9 mouse cellular contexts compared by ENCODE assay signal in the genomic region with DNA sequence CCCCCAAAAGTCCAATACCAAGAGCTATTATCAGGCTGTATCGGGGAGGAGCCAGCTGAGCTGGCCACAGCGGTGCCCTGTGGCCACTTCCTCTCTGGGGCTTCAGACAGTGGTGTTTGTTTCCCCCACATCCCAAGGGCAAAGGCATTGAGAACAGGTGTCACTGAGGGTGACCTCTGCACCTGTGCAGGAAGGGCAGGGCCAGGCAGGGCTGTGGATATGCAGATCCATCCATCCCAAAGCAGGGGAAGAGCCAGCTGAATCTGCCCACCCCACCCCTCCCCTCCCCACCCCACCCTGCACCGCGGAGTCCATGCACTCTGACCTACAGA. TPM values are rescaled to one million over a fixed set of nuclear protein-coding genes. Genes with fewer than 3 reads are reported as not detected.
A peak's percentile ranks its signal among the peaks of the same experiment; 100 is the strongest.
DNase-seq lines count a peak whose midpoint lies in the region; ATAC-seq and TF ChIP-seq lines count a peak whose summit lies in the region.
"Had no signal": no experiment of that assay in that cellular context is flagged by ENCODE, and none has a peak within 500 bp of the region (broad histone marks: within the 10 kb centered on the region; RNA-seq: fewer than 3 reads in every experiment).

No protein-coding gene starts in this region.

- no peak overlapping the region for H3K9ac ChIP-seq in kidney, embryonic 15.5 days
- peak overlapping the region; percentile 29; the same call in 1 of the 2 replicates for H3K9ac ChIP-seq in CH12.LX (ENCODE audit: insufficient read depth, low read depth)
- H3K9ac ChIP-seq in liver, embryonic 14.5 days (replicated peaks): no peak overlapping the region

- TF ChIP-seq RAD21 in CH12.LX (IDR thresholded peaks at IDR 0.05; ENCODE audit: low read depth, low read length): no peak; the same call in 1 of the 2 replicates

- H3K27ac ChIP-seq in kidney, embryonic 15.5 days: peak overlapping the region; percentile 71
- H3K27ac ChIP-seq in CH12.LX (ENCODE audit: insufficient read depth, low read depth): peak overlapping the region; percentile 99
- H3K27ac ChIP-seq in brown adipose tissue, adult 24 weeks (replicated peaks; ENCODE audit: low read depth, low read length): peak overlapping the region; percentile 53; the same call in 1 of the 2 replicates
- peak overlapping the region; percentile 18; the same call in 1 of the 2 replicates for H3K27ac ChIP-seq in liver, embryonic 14.5 days

- TF ChIP-seq CTCF in CH12.LX (conservative IDR thresholded peaks at IDR 0.05 in 1 of 2, IDR thresholded peaks at IDR 0.05 in 1 of 2; ENCODE audit: low read depth in 2 of 2, low read length in 2 of 2): no peak
- no peak for TF ChIP-seq CTCF in liver, embryonic 14.5 days (IDR thresholded peaks at IDR 0.05; ENCODE audit: low read depth)

- in situ Hi-C loops in CH12.LX (cut with MboI; ENCODE audit: low pct_ligation_motif_present, low pct_unique_long_range_greater_than_20kb, low sequenced_read_pairs): loop anchor here (5.0 kb wide), 1 partner anchor 69 kb away; no protein-coding TSS in a partner anchor

- DNase-seq in kidney, adult 11 months: no peak
- peak; percentile 80 for DNase-seq in CH12.LX (ENCODE audit: extremely low read depth)
- DNase-seq in liver, embryonic 14.5 days (ENCODE audit: low read depth in 3 of 3, low spot score in 3 of 3): no peak
- DNase-seq in cerebellum, adult 8-10 months: no peak
- DNase-seq in adrenal gland, postnatal 10 days: no peak
- no peak for DNase-seq in spleen, postnatal 14 days (ENCODE audit: low spot score in 2 of 2)
- DNase-seq: kidney, adult 9 months had no signal

- peak; percentile 87 for TF ChIP-seq EP300 in CH12.LX (IDR thresholded peaks at IDR 0.05; ENCODE audit: low read length)
- TF ChIP-seq EP300 in liver, embryonic 14.5 days (IDR thresholded peaks at IDR 0.05; ENCODE audit: low read depth): no peak

- no peak for TF ChIP-seq POLR2A in CH12.LX (IDR thresholded peaks at IDR 0.05; ENCODE audit: low read depth, low read length)

- H3K36me3 ChIP-seq in kidney, embryonic 15.5 days: peaks cover 18% of the 10 kb centered on the region
- peaks cover 16 to 43% of the 10 kb centered on the region in 2 experiments for H3K36me3 ChIP-seq in CH12.LX (replicated peaks in 1 of 2; ENCODE audit: control insufficient read depth in 1 of 2, insufficient read depth in 1 of 2, low read length in 1 of 2)
- no peaks in the 10 kb centered on the region; the same call in 1 of the 2 replicates for H3K36me3 ChIP-seq in liver, embryonic 14.5 days (replicated peaks; ENCODE audit: control insufficient read depth, insufficient read depth, low read depth)

- 0 out of 2 replicates have a peak overlapping the region, but pooled peaks have one; percentile 6 for H3K4me2 ChIP-seq in kidney, embryonic 15.5 days
- peak overlapping the region; percentile 82 for H3K4me2 ChIP-seq in CH12.LX (ENCODE audit: insufficient read depth, low read depth, poor library complexity, severe bottlenecking)
- no peak overlapping the region for H3K4me2 ChIP-seq in liver, embryonic 14.5 days (ENCODE audit: low read depth)

- dilution Hi-C loops in CH12.LX (cut with MboI; ENCODE audit: extremely low pct_ligation_motif_present, extremely low pct_unique_long_range_greater_than_20kb, low sequenced_read_pairs): no loop called here

- WGBS in kidney, embryonic 15.5 days: 32% methylated on average over 4 of the region's 4 CpGs
- 26% methylated on average over 4 of the region's 4 CpGs for WGBS in liver, embryonic 14.5 days (ENCODE audit: insufficient replicate concordance)

- H3K9me3 ChIP-seq in kidney, embryonic 15.5 days (replicated peaks): 0 out of 2 replicates have a peak, but pooled peaks cover 3% of the 10 kb centered on the region
- peaks cover 7% of the 10 kb centered on the region for H3K9me3 ChIP-seq in CH12.LX (replicated peaks; ENCODE audit: low read length)
- no peaks in the 10 kb centered on the region for H3K9me3 ChIP-seq in liver, embryonic 14.5 days (ENCODE audit: control insufficient read depth, low read length)

- peaks cover 58% of the 10 kb centered on the region for H3K4me1 ChIP-seq in kidney, embryonic 15.5 days
- H3K4me1 ChIP-seq in CH12.LX (ENCODE audit: control insufficient read depth in 1 of 2, insufficient read depth in 2 of 2): peaks cover 29 to 95% of the 10 kb centered on the region in 2 experiments
- peaks cover 67% of the 10 kb centered on the region for H3K4me1 ChIP-seq in brown adipose tissue, adult 24 weeks (ENCODE audit: control insufficient read depth, insufficient read depth, insufficient read length, low read length)
- H3K4me1 ChIP-seq in liver, embryonic 14.5 days (replicated peaks; ENCODE audit: control insufficient read depth in 2 of 2, insufficient read depth in 2 of 2, low read length in 1 of 2): peaks cover 2 to 26% of the 10 kb centered on the region in 2 experiments; a peak in 3 of 4 replicates

- H3K27me3 ChIP-seq in kidney, embryonic 15.5 days: no peaks in the 10 kb centered on the region
- no peaks in the 10 kb centered on the region for H3K27me3 ChIP-seq in CH12.LX (replicated peaks)
- no peaks in the 10 kb centered on the region for H3K27me3 ChIP-seq in liver, embryonic 14.5 days (ENCODE audit: control insufficient read depth, insufficient read depth, low read length)

- ATAC-seq in kidney, embryonic 15.5 days (replicated peaks; ENCODE audit: low FRiP score): peak; percentile 27; the same call in 1 of the 2 replicates
- ATAC-seq in liver, embryonic 14.5 days (ENCODE audit: insufficient read depth): peak; percentile 24; the same call in 1 of the 2 replicates

- no peak overlapping the region for H3K4me3 ChIP-seq in kidney, embryonic 15.5 days (replicated peaks)
- peak overlapping the region in 2 of 3 experiments; percentile 10 to 16 for H3K4me3 ChIP-seq in CH12.LX (replicated peaks in 1 of 3; ENCODE audit: low read depth in 2 of 3, low read length in 2 of 3, poor library complexity in 1 of 3)
- no peak overlapping the region for H3K4me3 ChIP-seq in brown adipose tissue, adult 24 weeks (ENCODE audit: insufficient read depth, low read depth, low read length)
- no peak overlapping the region for H3K4me3 ChIP-seq in liver, embryonic 14.5 days (ENCODE audit: insufficient read depth in 1 of 2, low read depth in 2 of 2, low read length in 2 of 2)

- H3K79me2 ChIP-seq in CH12.LX (replicated peaks; ENCODE audit: control insufficient read depth, extremely low read depth, insufficient read depth, poor library complexity, severe bottlenecking): peaks cover 44% of the 10 kb centered on the region

TF ChIP-seq in CH12.LX, 34 proteins besides CTCF, POLR2A, EP300 and RAD21 (continues in another document):
- TF ChIP-seq TBP (conservative IDR thresholded peaks at IDR 0.05; ENCODE audit: low read depth, low read length) (no peak), MAX (IDR thresholded peaks at IDR 0.05; ENCODE audit: low read length) (peak; percentile 22; the same call in 1 of the 2 replicates), UBTF (IDR thresholded peaks at IDR 0.05; ENCODE audit: low read depth, low read length) (no peak), HCFC1 (IDR thresholded peaks at IDR 0.05; ENCODE audit: low read depth, low read length) (no peak; the same call in 1 of the 2 replicates), BHLHE40 (IDR thresholded peaks at IDR 0.05; ENCODE audit: low read depth, low read length) (peak; percentile 61), KAT2A (IDR thresholded peaks at IDR 0.05; ENCODE audit: insufficient replicate concordance, low read length) (0 out of 2 replicates have a peak, but pooled peaks have one; percentile 20), ZC3H11A (IDR thresholded peaks at IDR 0.05; ENCODE audit: low read depth, low read length) (no peak), MYC (IDR thresholded peaks at IDR 0.05; ENCODE audit: low read depth, low read length) (0 out of 2 replicates have a peak, but pooled peaks have one; percentile 49), ETS1 (conservative IDR thresholded peaks at IDR 0.05; ENCODE audit: low read depth, low read length) (peak; percentile 87), ZKSCAN1 (IDR thresholded peaks at IDR 0.05; ENCODE audit: borderline replicate concordance, low read depth, low read length) (no peak), PAX5 (IDR thresholded peaks at IDR 0.05; ENCODE audit: low read length) (no peak), ELF1 (IDR thresholded peaks at IDR 0.05; ENCODE audit: low read depth, low read length) (peak; percentile 60), MAZ (IDR thresholded peaks at IDR 0.05; ENCODE audit: low read depth, low read length) (peak; percentile 81; the same call in 1 of the 2 replicates), SMC3 (IDR thresholded peaks at IDR 0.05; ENCODE audit: low read depth, low read length) (no peak), NELFE (IDR thresholded peaks at IDR 0.05; ENCODE audit: low read depth, low read length) (no peak), JUN (IDR thresholded peaks at IDR 0.05; ENCODE audit: insufficient read depth, low read depth, low read length) (no peak), JUND (conservative IDR thresholded peaks at IDR 0.05; ENCODE audit: low read depth, low read length) (no peak), ZMIZ1 (IDR thresholded peaks at IDR 0.05; ENCODE audit: low read depth, low read length) (0 out of 2 replicates have a peak, but pooled peaks have one; percentile 32), IRF4 (IDR thresholded peaks at IDR 0.05; ENCODE audit: low read depth, low read length) (peak; percentile 78), USF2 (conservative IDR thresholded peaks at IDR 0.05; ENCODE audit: low read depth, low read length) (no peak), MAFK (IDR thresholded peaks at IDR 0.05; ENCODE audit: insufficient replicate concordance, low read length) (peak; percentile 68; the same call in 1 of the 2 replicates), RCOR1 (conservative IDR thresholded peaks at IDR 0.05; ENCODE audit: low read depth, low read length) (0 out of 2 replicates have a peak, but pooled peaks have one; percentile 26), ZNF384 (IDR thresholded peaks at IDR 0.05; ENCODE audit: low read depth, low read length) (no peak), GABPA (IDR thresholded peaks at IDR 0.05; ENCODE audit: insufficient replicate concordance, low read depth, low read length) (no peak), MEF2A (IDR thresholded peaks at IDR 0.05; ENCODE audit: borderline replicate concordance, low read depth, low read length) (peak; percentile 75; the same call in 1 of the 2 replicates), TCF12 (IDR thresholded peaks at IDR 0.05; ENCODE audit: low read depth, low read length) (peak; percentile 99)

RNA-seq across cellular contexts. Expression of a gene that starts 59.1 kb away (rescaled TPM):
- polyA plus RNA-seq in kidney, embryonic 15.5 days (2015; fragmentation: Nextera tagmentation; extraction: Ambion mirVana): 14.7 and 16.9 TPM in 2 replicates
- total RNA-seq in CH12.LX (2012; rRNA removed) (9.9 and 10.1 TPM in 2 replicates), CH12.LX (2014; rRNA removed) (3.3 and 4.1 TPM in 2 replicates)
- 14.1 and 17.9 TPM in 2 replicates for polyA plus RNA-seq in CH12.LX (2012; ENCODE audit: insufficient read length, low read depth)
- 18.9 and 20.2 TPM in 2 replicates for polyA plus RNA-seq in brown adipose tissue, adult 24 weeks (2012; ENCODE audit: insufficient read depth, insufficient read length, missing spikeins)
- 4.3 and 4.5 TPM in 2 replicates for polyA plus RNA-seq in liver, embryonic 14.5 days (2012; rRNA removed)
- polyA plus RNA-seq in liver, embryonic 14.5 days (2014; fragmentation: Nextera tagmentation; extraction: Ambion mirVana): 2.4 and 2.8 TPM in 2 replicates
- total RNA-seq in adrenal gland, postnatal 10 days (2021): 10 to 100 TPM; 65.3 to 80.4 TPM

Comparison
In these comparisons a context has a peak if more than half of its experiments do, and no peak if none do; other contexts are left out.
1. H3K27ac ChIP-seq: peak in every context shown above with its lines; median percentile 99 in CH12.LX; 71 in kidney, embryonic 15.5 days; 53 in brown adipose tissue, adult 24 weeks; 18 in liver, embryonic 14.5 days.
2. H3K4me3 ChIP-seq: peak in CH12.LX (2 of 3); none in kidney, embryonic 15.5 days (single experiment), brown adipose tissue, adult 24 weeks (single experiment) and liver, embryonic 14.5 days (0 of 2).